Mouse (Mus musculus) megakaryocyte, embryonic 14.5 days (primary cell): ENCODE measurements at regions not wholly inside any gene's neighbourhood (a gene's known extent, or its start where the extent isn't known, plus 50 kb on each side); places are given as distances from the start of the nearest gene placed in this dataset.

Experiments used
- FLI1 ChIP-seq: IDR thresholded peaks from 2 replicates; pipeline ENCODE4 v1.6.1; 2012; ENCODE audit warnings: low read length, inconsistent platforms, mixed read lengths
- GATA1 ChIP-seq: IDR thresholded peaks from 3 replicates; pipeline ENCODE4 v1.6.1; 2012; ENCODE audit warnings: mixed read lengths, low read length, inconsistent platforms, borderline replicate concordance

DNA sequence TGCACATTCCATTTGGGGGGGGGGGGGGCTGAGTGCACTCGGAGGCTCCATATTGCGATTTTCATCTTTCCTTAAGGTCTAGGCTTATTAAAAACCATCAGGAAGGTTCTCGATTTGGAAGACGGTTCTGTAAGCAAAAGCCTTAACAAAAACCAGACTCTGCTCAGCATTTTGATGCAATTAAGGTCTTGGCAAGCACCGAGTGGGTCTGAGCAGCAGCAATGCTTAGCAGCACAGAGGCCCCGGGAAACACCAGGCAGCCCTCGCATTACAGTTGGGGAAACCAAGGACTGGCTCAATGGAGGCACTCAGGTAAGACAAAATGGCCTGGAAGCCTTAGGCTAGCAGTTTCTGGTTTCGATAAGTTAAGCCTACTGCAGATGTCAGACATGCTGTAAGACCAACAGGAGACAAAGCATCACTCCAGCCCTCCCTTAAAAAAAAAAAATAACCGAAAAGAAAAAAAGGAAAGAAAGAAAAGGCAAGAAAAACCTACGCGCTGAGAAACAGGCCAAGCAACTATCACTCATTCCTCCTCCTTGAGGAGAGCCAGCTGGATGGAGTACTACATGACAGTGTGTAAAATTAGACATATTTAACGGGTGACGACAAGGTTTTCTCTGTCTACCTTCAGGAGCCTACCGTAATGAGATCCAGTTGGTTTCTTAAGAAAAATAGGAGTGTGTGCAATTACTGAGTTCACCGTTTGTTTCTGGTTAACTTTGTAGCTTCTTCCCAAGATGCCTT is 436.3 kb upstream of the Zmiz1 start:
- TF ChIP-seq GATA1 = no peak
- no peak for TF ChIP-seq FLI1
